Mouse (Mus musculus) E14TG2a.4 (cell line): ENCODE measurements at regions not wholly inside any gene's neighbourhood (a gene's known extent, or its start where the extent isn't known, plus 50 kb on each side); places are given as distances from the start of the nearest gene placed in this dataset.

Experiments used
- H3K27me3 ChIP-seq: 2 replicates; pipeline ENCODE4 v1.6.1; 2014; ENCODE audit warnings: low read length, control low read depth; ENCODE audit not compliant: insufficient read depth
- H3K36me3 ChIP-seq: 2 replicates; pipeline ENCODE4 v1.6.1; 2014; ENCODE audit warnings: low read length, control low read depth; ENCODE audit not compliant: insufficient read depth
- H3K4me1 ChIP-seq: replicated peaks from 2 replicates; pipeline ENCODE4 v1.6.1; 2014; ENCODE audit warnings: low read depth, low read length, control low read depth
- H3K4me3 ChIP-seq: replicated peaks from 2 replicates; pipeline ENCODE4 v1.5.1; 2014; ENCODE audit warnings: mild to moderate bottlenecking, low read length
- H3K9me3 ChIP-seq: 2 replicates; pipeline ENCODE4 v1.6.1; 2014; ENCODE audit warnings: low read length, control low read depth
- CTCF ChIP-seq: conservative IDR thresholded peaks from 2 replicates; pipeline ENCODE4 v1.5.1; 2014; ENCODE audit warnings: low read length
- NANOG ChIP-seq: IDR thresholded peaks from 2 replicates; pipeline ENCODE4 v1.6.1; 2014; ENCODE audit warnings: borderline replicate concordance, low read length, mixed read lengths
- POU5F1 ChIP-seq: IDR thresholded peaks from 2 replicates; pipeline ENCODE4 v1.6.1; 2014; ENCODE audit warnings: low read length, borderline replicate concordance

DNA sequence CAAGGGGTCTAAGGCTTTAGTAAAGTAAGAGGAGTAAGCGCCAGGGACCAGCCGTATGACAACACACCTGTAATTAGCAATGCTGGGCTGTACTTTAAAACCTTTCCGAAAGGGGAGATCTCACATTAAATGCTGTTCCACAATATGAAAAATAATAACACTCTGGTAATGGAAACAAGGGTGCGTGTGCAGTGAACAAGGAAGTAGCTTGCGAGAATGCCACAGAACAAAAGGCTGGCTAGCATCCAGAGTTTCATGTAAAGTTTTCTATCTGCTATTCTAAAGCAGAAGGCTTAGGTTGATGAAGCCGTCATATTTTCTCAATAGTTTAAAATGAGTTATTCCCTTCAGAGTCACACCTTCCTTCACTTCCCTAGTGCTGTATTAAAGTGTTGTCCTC is 83.6 kb downstream of the Car2 start:
- Histone ChIP-seq H3K4me1 (no peaks in the 10 kb centered on the region), H3K9me3 (no peaks in the 10 kb centered on the region), H3K4me3 (no peak overlapping the region), H3K36me3 (no peaks in the 10 kb centered on the region), H3K27me3 (no peaks in the 10 kb centered on the region)
- TF ChIP-seq NANOG (no peak), CTCF (no peak), POU5F1 (no peak)

DNA sequence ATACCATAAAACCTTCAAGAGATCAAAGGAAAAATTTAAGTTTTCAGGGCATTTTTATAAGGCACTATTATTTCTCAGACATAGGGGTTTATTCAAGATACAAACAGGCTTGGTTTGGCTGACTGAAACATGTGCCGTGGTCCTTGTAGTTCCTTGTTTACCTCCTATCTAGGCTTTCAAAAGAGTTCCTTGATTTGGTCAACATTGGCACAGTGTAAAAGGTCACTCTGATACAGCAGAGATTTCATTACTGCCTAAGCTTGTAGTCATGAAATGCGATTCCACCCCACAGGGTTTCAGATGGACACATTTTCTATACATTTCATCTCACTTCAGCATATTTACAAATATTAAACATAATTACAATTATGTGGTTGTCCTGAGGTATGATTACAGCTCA is 85.6 kb downstream of the Car2 start:
- H3K36me3 ChIP-seq = no peaks in the 10 kb centered on the region
- TF ChIP-seq NANOG (no peak), CTCF (no peak), POU5F1 (no peak)
- no peaks in the 10 kb centered on the region for H3K4me1 ChIP-seq
- no peaks in the 10 kb centered on the region for H3K27me3 ChIP-seq
- H3K9me3 ChIP-seq = no peaks in the 10 kb centered on the region
- H3K4me3 ChIP-seq = no peak overlapping the region

DNA sequence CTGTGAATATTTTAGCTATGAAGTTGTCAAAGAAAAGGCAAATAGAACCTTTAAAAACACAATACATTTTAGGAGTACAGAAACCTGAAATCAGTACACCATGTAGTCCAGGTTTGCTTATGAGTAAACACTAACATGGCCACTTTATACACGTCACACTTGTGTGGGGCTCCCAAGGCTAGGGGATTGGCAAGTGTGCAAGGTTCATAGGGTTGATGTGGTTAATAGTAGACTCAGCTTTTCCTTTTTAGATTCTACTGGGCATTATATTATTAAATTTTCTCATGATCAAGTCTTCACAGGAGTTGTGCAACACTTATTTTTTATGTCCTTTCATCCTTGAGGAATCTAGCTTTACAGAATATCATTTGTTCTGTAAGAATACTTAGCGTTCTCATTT is 88.7 kb downstream of the Car2 start:
- Histone ChIP-seq H3K27me3 (no peaks in the 10 kb centered on the region), H3K9me3 (no peaks in the 10 kb centered on the region), H3K4me3 (no peak overlapping the region), H3K4me1 (no peaks in the 10 kb centered on the region), H3K36me3 (no peaks in the 10 kb centered on the region)
- no peak for TF ChIP-seq CTCF
- no peak for TF ChIP-seq NANOG
- TF ChIP-seq POU5F1 = no peak

DNA sequence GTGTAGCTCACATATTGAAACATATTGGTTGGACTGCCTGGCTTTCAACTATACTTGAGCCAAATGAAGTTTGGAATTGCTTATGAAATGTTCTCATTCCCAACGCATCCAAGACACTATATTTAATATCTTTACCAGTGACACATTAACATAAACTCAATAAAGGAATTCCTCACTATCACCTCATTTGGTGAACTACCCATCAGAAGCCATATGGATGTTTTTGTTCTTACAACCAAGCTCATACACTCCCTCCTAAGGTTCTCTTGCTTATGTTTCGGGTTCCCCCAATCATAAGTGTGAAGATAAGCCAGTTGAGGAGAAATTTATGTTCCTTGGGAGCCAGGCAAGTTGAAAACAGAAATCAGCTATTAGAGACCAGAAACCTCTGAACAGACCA is 89.1 kb downstream of the Car2 start:
- H3K36me3 ChIP-seq = no peaks in the 10 kb centered on the region
- no peaks in the 10 kb centered on the region for H3K27me3 ChIP-seq
- no peaks in the 10 kb centered on the region for H3K4me1 ChIP-seq
- TF ChIP-seq NANOG = no peak
- no peak for TF ChIP-seq CTCF
- TF ChIP-seq POU5F1 = no peak
- no peak overlapping the region for H3K4me3 ChIP-seq
- no peaks in the 10 kb centered on the region for H3K9me3 ChIP-seq

DNA sequence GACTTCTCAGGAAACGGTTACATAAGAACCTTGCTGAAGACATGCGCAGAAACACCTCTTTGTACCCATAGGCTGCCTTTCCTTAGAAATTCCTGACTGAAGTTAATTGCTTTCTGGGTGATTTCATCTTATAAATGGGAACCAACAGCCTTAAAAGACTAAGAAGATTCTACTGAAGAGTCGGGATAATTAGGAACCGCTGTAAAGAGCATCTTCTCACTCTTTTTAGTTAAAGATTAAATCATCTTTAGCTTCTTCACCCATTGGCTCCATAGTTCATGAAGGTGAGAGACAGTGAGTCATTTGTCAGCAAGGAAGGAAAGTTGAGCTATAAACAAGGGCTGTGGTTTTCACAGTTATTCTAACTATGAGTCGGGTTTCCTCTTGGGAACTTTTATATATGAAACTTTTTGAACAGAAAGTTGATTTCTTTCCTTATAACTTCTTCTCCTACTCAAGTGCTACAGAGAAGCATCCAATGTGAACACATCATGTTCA is 93.1 kb downstream of the Car2 start:
- no peaks in the 10 kb centered on the region for H3K36me3 ChIP-seq
- H3K9me3 ChIP-seq = no peaks in the 10 kb centered on the region
- H3K27me3 ChIP-seq = no peaks in the 10 kb centered on the region
- no peak overlapping the region for H3K4me3 ChIP-seq
- no peaks in the 10 kb centered on the region for H3K4me1 ChIP-seq
- TF ChIP-seq NANOG (no peak), CTCF (no peak), POU5F1 (no peak)

DNA sequence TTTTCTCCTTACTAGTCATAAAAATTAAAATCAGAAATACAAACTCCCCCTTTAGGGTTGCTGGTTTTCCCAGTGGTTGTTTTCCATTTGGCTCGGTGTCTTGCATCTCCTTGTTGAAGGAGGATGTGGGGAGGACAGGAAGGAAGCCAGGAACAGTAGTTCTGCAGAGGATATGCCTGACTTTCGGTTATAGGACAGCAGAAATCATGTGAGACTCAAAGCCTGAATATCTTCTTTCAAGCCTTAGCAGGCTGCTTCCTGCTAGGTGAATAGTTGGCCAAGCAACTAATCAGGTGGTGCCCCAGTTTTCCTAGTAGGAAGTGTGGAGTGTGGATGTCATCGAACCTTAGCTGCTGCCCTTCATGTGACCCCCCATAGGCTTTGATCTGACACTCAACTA is 103.6 kb downstream of the Car2 start:
- H3K4me1 ChIP-seq = 0 out of 2 replicates have a peak, but pooled peaks cover 4% of the 10 kb centered on the region
- no peak for TF ChIP-seq POU5F1
- no peak for TF ChIP-seq NANOG
- no peak for TF ChIP-seq CTCF
- H3K4me3 ChIP-seq = no peak overlapping the region
- H3K36me3 ChIP-seq = peaks cover 21% of the 10 kb centered on the region
- H3K27me3 ChIP-seq = no peaks in the 10 kb centered on the region
- H3K9me3 ChIP-seq = peaks cover 64% of the 10 kb centered on the region

DNA sequence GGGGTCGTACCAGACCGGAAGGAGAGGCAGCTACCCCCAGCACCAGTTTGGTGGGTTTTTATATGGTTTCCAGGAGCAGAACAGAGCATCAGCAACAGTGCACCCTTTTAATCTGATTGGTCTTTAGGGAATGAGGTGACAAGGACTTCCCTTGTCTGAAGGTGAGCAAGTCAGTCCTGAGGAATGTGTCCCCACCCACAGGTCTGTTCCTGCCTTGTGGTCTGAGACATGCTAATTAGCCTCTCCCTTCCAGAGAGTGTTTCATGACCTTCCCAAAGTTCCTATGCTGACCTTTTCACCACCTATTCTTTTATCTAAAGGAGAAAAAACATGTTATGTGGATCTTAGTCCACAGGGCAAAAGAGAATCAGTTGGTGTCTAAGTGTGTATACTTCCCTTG is 107.9 kb downstream of the Car2 start:
- peaks cover 52% of the 10 kb centered on the region for H3K36me3 ChIP-seq
- H3K9me3 ChIP-seq = peaks cover 90% of the 10 kb centered on the region
- H3K4me1 ChIP-seq = 0 out of 2 replicates have a peak, but pooled peaks cover 4% of the 10 kb centered on the region
- no peak overlapping the region for H3K4me3 ChIP-seq
- no peaks in the 10 kb centered on the region for H3K27me3 ChIP-seq
- TF ChIP-seq POU5F1 = no peak
- no peak for TF ChIP-seq NANOG
- no peak for TF ChIP-seq CTCF

DNA sequence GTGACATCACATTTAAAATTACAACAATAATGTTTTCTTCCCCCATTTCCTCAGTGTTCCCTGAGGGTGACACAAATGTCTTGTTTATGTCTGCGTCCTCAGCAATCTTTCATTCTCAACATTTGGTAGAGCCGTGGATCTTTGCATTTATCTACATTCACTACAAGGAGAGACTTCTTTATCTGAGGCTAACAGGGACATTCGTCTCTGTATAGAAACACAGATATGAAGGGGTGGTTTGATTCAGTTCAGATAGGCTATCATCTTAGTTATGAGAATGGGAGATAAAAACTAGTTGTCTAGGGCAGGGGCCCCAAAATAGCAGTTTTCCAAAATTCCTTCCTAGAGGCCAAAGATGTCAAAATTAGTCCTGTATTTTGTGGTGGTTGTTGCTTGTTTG is 111.2 kb downstream of the Car2 start:
- Histone ChIP-seq H3K4me1 (peaks cover 23% of the 10 kb centered on the region), H3K4me3 (no peak overlapping the region), H3K9me3 (peaks cover 79% of the 10 kb centered on the region), H3K36me3 (peaks cover 58% of the 10 kb centered on the region), H3K27me3 (no peaks in the 10 kb centered on the region)
- TF ChIP-seq NANOG = no peak
- TF ChIP-seq POU5F1 = no peak

DNA sequence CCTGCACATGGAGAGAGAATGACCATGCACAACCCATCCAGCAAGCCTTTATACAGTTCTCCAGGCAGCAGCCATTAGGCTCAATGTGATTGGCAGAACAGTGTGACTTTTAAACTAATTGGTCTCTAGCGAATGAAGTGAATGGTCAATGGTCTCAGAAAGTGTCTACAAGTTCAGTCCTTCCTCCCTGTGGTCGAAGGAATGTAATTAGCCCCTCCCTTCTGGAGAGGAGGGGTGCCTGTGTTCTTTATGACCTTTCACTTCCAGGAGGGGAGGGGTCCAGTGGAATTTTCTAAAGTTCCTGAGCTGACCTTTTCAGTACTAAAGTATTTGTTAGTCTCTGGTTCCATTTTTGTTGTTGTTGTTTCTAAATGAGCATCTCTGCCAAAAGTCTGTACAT is 112.4 kb downstream of the Car2 start:
- peaks cover 53% of the 10 kb centered on the region for H3K36me3 ChIP-seq
- H3K4me1 ChIP-seq = peaks cover 36% of the 10 kb centered on the region
- no peak overlapping the region for H3K4me3 ChIP-seq
- no peaks in the 10 kb centered on the region for H3K27me3 ChIP-seq
- H3K9me3 ChIP-seq = peaks cover 71% of the 10 kb centered on the region
- TF ChIP-seq NANOG (no peak), CTCF (no peak), POU5F1 (no peak)
